Mouse (Mus musculus): ENCODE measurements at regions not wholly inside any gene's neighbourhood (a gene's known extent, or its start where the extent isn't known, plus 50 kb on each side); places are given as distances from the start of the nearest gene placed in this dataset.
"Not testable (repeated sequence)": the region's sequence is repeated elsewhere in the genome, so short reads cannot be mapped to it uniquely, and the experiment has no call there.

GRCm38 (mm10) chr6:68977959-68978358 lies 1442.4 kb upstream of the Tacstd2 start:
- no peak for DNase-seq (ENCODE audit: low read depth, low spot score)

- no peak for DNase-seq (ENCODE audit: low read depth, low spot score)
Observed at GRCm38 (mm10) chr6:68964012-68964411, 1428.4 kb upstream of the Tacstd2 start.

- DNase-seq (ENCODE audit: low read depth, low spot score), result not testable (repeated sequence)
Observed at GRCm38 (mm10) chr6:68938104-68938503, 1402.5 kb upstream of the Tacstd2 start.

- not testable (repeated sequence) for DNase-seq (ENCODE audit: low read depth, low spot score)
Observed at GRCm38 (mm10) chr6:68931860-68932259, 1396.3 kb upstream of the Tacstd2 start.

GRCm38 (mm10) chr6:68915536-68915935 lies 1379.9 kb upstream of the Tacstd2 start:
- no peak for DNase-seq (ENCODE audit: low read depth, low spot score)

- peak; percentile 4 for DNase-seq (ENCODE audit: low read depth, low spot score)
Observed at GRCm38 (mm10) chr6:68884130-68884529, 1348.5 kb upstream of the Tacstd2 start.

GRCm38 (mm10) chr6:68852761-68853160 lies 1317.2 kb upstream of the Tacstd2 start:
- not testable (repeated sequence) for DNase-seq (ENCODE audit: low read depth, low spot score)

- no peak for DNase-seq (ENCODE audit: low read depth, low spot score)
Observed at GRCm38 (mm10) chr6:68852286-68852685, 1316.7 kb upstream of the Tacstd2 start.

GRCm38 (mm10) chr6:68835186-68835585 lies 1299.6 kb upstream of the Tacstd2 start:
- DNase-seq (ENCODE audit: low read depth, low spot score), result peak; percentile 0

- DNase-seq (ENCODE audit: low read depth, low spot score), result no peak
Observed at GRCm38 (mm10) chr6:68834633-68835032, 1299.0 kb upstream of the Tacstd2 start.

- not testable (repeated sequence) for DNase-seq (ENCODE audit: low read depth, low spot score)
Observed at GRCm38 (mm10) chr6:68828460-68828859, 1292.9 kb upstream of the Tacstd2 start.

GRCm38 (mm10) chr6:68813346-68813745 lies 1277.8 kb upstream of the Tacstd2 start:
- no peak for DNase-seq (ENCODE audit: low read depth, low spot score)

GRCm38 (mm10) chr6:68799205-68799604 lies 1263.6 kb upstream of the Tacstd2 start:
- DNase-seq (ENCODE audit: low read depth, low spot score), result not testable (repeated sequence)

GRCm38 (mm10) chr6:68771507-68771906 lies 1235.9 kb upstream of the Tacstd2 start:
- no peak for DNase-seq (ENCODE audit: low read depth, low spot score)

- DNase-seq (ENCODE audit: low read depth, low spot score), result peak; percentile 1
Observed at GRCm38 (mm10) chr6:68750451-68750850, 1214.9 kb upstream of the Tacstd2 start.

- no peak for DNase-seq (ENCODE audit: low read depth, low spot score)
Observed at GRCm38 (mm10) chr6:68749699-68750098, 1214.1 kb upstream of the Tacstd2 start.

GRCm38 (mm10) chr6:68738573-68738972 lies 1203.0 kb upstream of the Tacstd2 start:
- DNase-seq (ENCODE audit: low read depth, low spot score), result no peak

GRCm38 (mm10) chr6:68736647-68737046 lies 1201.1 kb upstream of the Tacstd2 start:
- no peak for DNase-seq (ENCODE audit: low read depth, low spot score)

GRCm38 (mm10) chr6:68736068-68736467 lies 1200.5 kb upstream of the Tacstd2 start:
- no peak for DNase-seq (ENCODE audit: low read depth, low spot score)

- DNase-seq (ENCODE audit: low read depth, low spot score), result not testable (repeated sequence)
Observed at GRCm38 (mm10) chr6:68711084-68711483, 1175.5 kb upstream of the Tacstd2 start.

GRCm38 (mm10) chr6:68704291-68704800 lies 1168.8 kb upstream of the Tacstd2 start:
- not testable (repeated sequence) for DNase-seq (ENCODE audit: low read depth, low spot score)

- DNase-seq (ENCODE audit: low read depth, low spot score), result not testable (repeated sequence)
Observed at GRCm38 (mm10) chr6:68680792-68681110, 1145.2 kb upstream of the Tacstd2 start.

GRCm38 (mm10) chr6:68680099-68680791 lies 1144.6 kb upstream of the Tacstd2 start:
- no peak for DNase-seq (ENCODE audit: low read depth, low spot score)

- DNase-seq (ENCODE audit: low read depth, low spot score), result not testable (repeated sequence)
Observed at GRCm38 (mm10) chr6:68668433-68668832, 1132.8 kb upstream of the Tacstd2 start.

All from skeletal muscle tissue, adult 2 months (tissue).